8 mouse cellular contexts compared by ENCODE assay signal in the genomic region with DNA sequence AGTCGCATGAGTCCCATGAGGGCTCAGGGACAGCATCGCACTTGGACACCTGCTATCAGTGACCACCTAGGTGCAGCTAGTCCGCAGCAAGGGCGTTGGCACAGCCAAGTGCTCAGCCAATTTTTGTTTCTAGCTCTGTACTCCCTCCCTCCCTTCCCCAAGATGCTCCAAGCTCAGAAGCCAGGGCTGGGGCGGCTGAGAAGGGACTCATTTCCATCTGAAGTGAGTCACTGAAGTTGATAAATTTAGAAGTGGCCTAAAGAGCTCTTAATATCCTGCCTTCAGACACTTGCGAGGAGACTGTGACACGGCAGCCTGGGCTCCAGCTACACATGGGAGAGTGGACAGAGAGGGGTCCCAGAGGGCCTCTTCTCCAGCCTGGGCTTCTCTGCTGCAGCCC.
"Had no signal": no experiment of that assay in that cellular context is flagged by ENCODE, and none has a peak within 500 bp of the region (broad histone marks: within the 10 kb centered on the region; RNA-seq: fewer than 3 reads in every experiment).

No protein-coding gene starts in this region.

- H3K27ac ChIP-seq: kidney, postnatal 0 days; limb, embryonic 13.5 days; liver, embryonic 15.5 days; midbrain, embryonic 13.5 days; stomach, postnatal 0 days had no signal

- H3K4me3 ChIP-seq: limb, embryonic 13.5 days; liver, embryonic 15.5 days; midbrain, embryonic 13.5 days had no signal

- DNase-seq: kidney, adult 8-10 months; thymus, adult 18-20 months; thymus, postnatal 14 days had no signal

- H3K36me3 ChIP-seq: limb, embryonic 13.5 days; liver, embryonic 15.5 days; midbrain, embryonic 13.5 days had no signal

- H3K4me1 ChIP-seq: limb, embryonic 13.5 days had no signal

- H3K27me3 ChIP-seq: liver, embryonic 15.5 days; midbrain, embryonic 13.5 days had no signal
